In genomic region chr9:32543040-32543581, GRCm38 (mm10) we compare ENCODE assay signal across 9 mouse cellular contexts. TPM values are rescaled to one million over a fixed set of nuclear protein-coding genes. Genes with fewer than 3 reads are reported as not detected.
DNase-seq lines count a peak whose midpoint lies in the region; ATAC-seq lines count a peak whose summit lies in the region.
"Had no signal": no experiment of that assay in that cellular context is flagged by ENCODE, and none has a peak within 500 bp of the region (broad histone marks: within the 10 kb centered on the region; RNA-seq: fewer than 3 reads in every experiment).

No protein-coding gene starts in this region.

- H3K36me3 ChIP-seq in heart, embryonic 11.5 days (ENCODE audit: control insufficient read depth, insufficient read depth, low read length) = no peaks in the 10 kb centered on the region
- H3K36me3 ChIP-seq in embryonic facial prominence, embryonic 13.5 days = no peaks in the 10 kb centered on the region
- H3K36me3 ChIP-seq in intestine, embryonic 14.5 days (ENCODE audit: control insufficient read depth, insufficient read depth, low read length) = no peaks in the 10 kb centered on the region
- H3K36me3 ChIP-seq in midbrain, embryonic 13.5 days = no peaks in the 10 kb centered on the region

- peak overlapping the region; percentile 79 for H3K4me2 ChIP-seq in heart, embryonic 11.5 days
- H3K4me2 ChIP-seq in embryonic facial prominence, embryonic 13.5 days = peak overlapping the region; percentile 87
- peak overlapping the region; percentile 83 for H3K4me2 ChIP-seq in intestine, embryonic 14.5 days (ENCODE audit: low read length)
- peak overlapping the region; percentile 99 for H3K4me2 ChIP-seq in midbrain, embryonic 13.5 days (replicated peaks)

- no peaks in the 10 kb centered on the region for H3K9me3 ChIP-seq in heart, embryonic 11.5 days (replicated peaks; ENCODE audit: control insufficient read depth, low read length)
- no peaks in the 10 kb centered on the region for H3K9me3 ChIP-seq in embryonic facial prominence, embryonic 13.5 days
- H3K9me3 ChIP-seq in intestine, embryonic 14.5 days (ENCODE audit: control insufficient read depth, low read length) = no peaks in the 10 kb centered on the region
- no peaks in the 10 kb centered on the region for H3K9me3 ChIP-seq in midbrain, embryonic 13.5 days

- H3K4me3 ChIP-seq in heart, embryonic 11.5 days (ENCODE audit: low read depth, low read length) = peak overlapping the region; percentile 79
- peak overlapping the region; percentile 79 for H3K4me3 ChIP-seq in embryonic facial prominence, embryonic 13.5 days
- peak overlapping the region; percentile 72 for H3K4me3 ChIP-seq in intestine, embryonic 14.5 days (ENCODE audit: low read depth, low read length)
- peak overlapping the region; percentile 51 for H3K4me3 ChIP-seq in midbrain, embryonic 13.5 days (replicated peaks)

- peaks cover 60% of the 10 kb centered on the region for H3K27me3 ChIP-seq in heart, embryonic 11.5 days (ENCODE audit: control insufficient read depth, insufficient read depth, low read length)
- H3K27me3 ChIP-seq in embryonic facial prominence, embryonic 13.5 days = peaks cover 47% of the 10 kb centered on the region
- H3K27me3 ChIP-seq in intestine, embryonic 14.5 days (replicated peaks; ENCODE audit: control insufficient read depth, insufficient read depth, low read length) = peaks cover 51% of the 10 kb centered on the region
- peaks cover 98% of the 10 kb centered on the region for H3K27me3 ChIP-seq in midbrain, embryonic 13.5 days
- H3K27me3 ChIP-seq: CH12.LX had no signal

- no peak for DNase-seq in heart, postnatal 25 days (ENCODE audit: low spot score)
- peak; percentile 63 for DNase-seq in intestine, embryonic 14.5 days (ENCODE audit: low spot score)
- DNase-seq in adrenal gland, postnatal 10 days = no peak
- DNase-seq in left cerebral cortex, postnatal 4 days = no peak

- peaks cover 26% of the 10 kb centered on the region for H3K4me1 ChIP-seq in heart, embryonic 11.5 days (ENCODE audit: control insufficient read depth, insufficient read depth, low read length)
- H3K4me1 ChIP-seq in embryonic facial prominence, embryonic 13.5 days = peaks cover 86% of the 10 kb centered on the region
- H3K4me1 ChIP-seq in intestine, embryonic 14.5 days (replicated peaks; ENCODE audit: control insufficient read depth, insufficient read depth, low read length) = peaks cover 28% of the 10 kb centered on the region
- peaks cover 49% of the 10 kb centered on the region for H3K4me1 ChIP-seq in midbrain, embryonic 13.5 days (replicated peaks)

- under 1% methylated on average over 18 of the region's 18 CpGs for WGBS in heart, embryonic 11.5 days (ENCODE audit: insufficient replicate concordance)
- under 1% methylated on average over 18 of the region's 18 CpGs for WGBS in embryonic facial prominence, embryonic 13.5 days
- 2% methylated on average over 18 of the region's 18 CpGs for WGBS in intestine, embryonic 14.5 days
- WGBS in midbrain, embryonic 13.5 days = 2% methylated on average over 18 of the region's 18 CpGs

- H3K9ac ChIP-seq in heart, embryonic 11.5 days (ENCODE audit: low read depth, low read length) = peak overlapping the region; percentile 62; the same call in 1 of the 2 replicates
- peak overlapping the region; percentile 97 for H3K9ac ChIP-seq in embryonic facial prominence, embryonic 13.5 days
- peak overlapping the region; percentile 65; the same call in 1 of the 2 replicates for H3K9ac ChIP-seq in intestine, embryonic 14.5 days (ENCODE audit: low read length)
- H3K9ac ChIP-seq in midbrain, embryonic 13.5 days (replicated peaks) = no peak overlapping the region; the same call in 1 of the 2 replicates

- peak overlapping the region; percentile 67 for H3K27ac ChIP-seq in heart, embryonic 11.5 days (ENCODE audit: low read depth, low read length)
- peak overlapping the region; percentile 90 for H3K27ac ChIP-seq in embryonic facial prominence, embryonic 13.5 days
- H3K27ac ChIP-seq in intestine, embryonic 14.5 days (ENCODE audit: low read depth) = 0 out of 2 replicates have a peak overlapping the region, but pooled peaks have one; percentile 34
- H3K27ac ChIP-seq in midbrain, embryonic 13.5 days = no peak overlapping the region

- intact Hi-C loops in heart, postnatal 25 days (cut with DNase I) = no loop called here
- intact Hi-C loops in left cerebral cortex, postnatal 4 days (cut with DNase I) = no loop called here

- no peak for ATAC-seq in heart, embryonic 11.5 days (replicated peaks; ENCODE audit: insufficient number of reproducible peaks, low FRiP score, low TSS enrichment)
- no peak for ATAC-seq in embryonic facial prominence, embryonic 13.5 days (ENCODE audit: insufficient number of reproducible peaks, insufficient read depth, low FRiP score, low TSS enrichment, low read depth)
- no peak for ATAC-seq in intestine, embryonic 14.5 days (replicated peaks; ENCODE audit: low FRiP score, low TSS enrichment, low read depth)
- no peak for ATAC-seq in midbrain, embryonic 13.5 days
- no peak for ATAC-seq in monocyte, adult 5-6 weeks (replicated peaks; ENCODE audit: insufficient number of reproducible peaks, low FRiP score, low TSS enrichment, poor library complexity, severe bottlenecking)

RNA-seq across cellular contexts. Expression of gene Fli1, which starts 0.5 kb away (rescaled TPM):
- polyA plus RNA-seq in heart, embryonic 11.5 days (2014; fragmentation: Nextera tagmentation; extraction: Ambion mirVana) = 17.1 and 18.7 TPM in 2 replicates
- total RNA-seq in heart, postnatal 25 days (2021) = 10 to 100 TPM; 26.4 to 28.2 TPM
- polyA plus RNA-seq in embryonic facial prominence, embryonic 13.5 days (2015; fragmentation: Nextera tagmentation; extraction: Ambion mirVana) = 24.1 and 26.7 TPM in 2 replicates
- polyA plus RNA-seq in intestine, embryonic 14.5 days (2014; fragmentation: Nextera tagmentation; extraction: Ambion mirVana) = 14.8 and 15.0 TPM in 2 replicates
- polyA plus RNA-seq in midbrain, embryonic 13.5 days (2015; fragmentation: Nextera tagmentation; extraction: Ambion mirVana) = 6.2 and 7.1 TPM in 2 replicates
- 10 to 100 TPM; 37.9 to 41.2 TPM for total RNA-seq in adrenal gland, postnatal 10 days (2021)
- total RNA-seq in left cerebral cortex, postnatal 4 days (2021) = 1 to 10 TPM; 8.5 to 10.0 TPM
- 94.4 to 137 TPM (median 98.0 TPM) in 3 replicates for total RNA-seq in monocyte, adult 5-6 weeks (2017)
